Mouse (Mus musculus) brain, embryonic 14.5 days (tissue): ENCODE results near the gene Fry.

Experiments
- CTCF ChIP-seq: fragments of 200-500 bp; IDR thresholded peaks from 2 replicates; pipeline ENCODE4 v1.5.1; 2012; ENCODE audit warnings: inconsistent platforms, mild to moderate bottlenecking, moderate library complexity, borderline replicate concordance; ENCODE audit not compliant: insufficient read depth, insufficient read length; ENCODE audit errors: extremely low read depth
- POLR2A ChIP-seq: fragments of 200-500 bp; IDR thresholded peaks from 2 replicates; pipeline ENCODE4 v1.6.1; 2012; ENCODE audit warnings: mild to moderate bottlenecking, inconsistent platforms, borderline replicate concordance; ENCODE audit not compliant: poor library complexity, insufficient read depth, insufficient read length, severe bottlenecking; ENCODE audit errors: extremely low read depth

- TF ChIP-seq CTCF (no peak), POLR2A (no peak)
Observed at GRCm38 (mm10) chr5:150146612-150147011, 28.2 kb downstream of the Fry start.
